Mouse (Mus musculus): ENCODE data around the gene Fam111a. TPM values are rescaled to one million over a fixed set of nuclear protein-coding genes. Genes with fewer than 3 reads are reported as not detected.

Fam111a gene
- polyA plus RNA-seq, 1 experiment: 61.9 TPM

DNA sequence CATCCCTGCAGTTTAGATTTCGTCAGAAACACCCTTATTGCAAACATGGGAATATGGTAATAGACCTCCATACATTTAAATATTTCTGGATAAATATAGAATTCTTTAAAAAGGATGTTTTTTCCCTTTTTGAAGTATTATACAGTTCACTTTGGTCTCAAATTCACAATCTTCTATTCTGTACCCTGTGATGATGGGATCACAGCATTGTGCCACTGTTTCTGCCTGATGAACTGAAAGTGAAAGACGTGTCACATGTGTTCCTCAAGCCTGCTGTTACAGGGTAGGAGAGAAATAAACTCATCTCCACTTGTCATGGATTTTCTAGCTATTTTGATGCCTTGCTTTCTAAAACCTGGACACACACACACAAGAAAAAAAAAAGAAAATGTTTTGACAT lies 25.3 kb downstream of the Fam111a start:
- Histone ChIP-seq H3K27ac (ENCODE audit: control insufficient read depth, insufficient read depth, low read depth, low read length, poor library complexity) (no peak overlapping the region), H3K4me1 (ENCODE audit: control insufficient read depth, insufficient read depth, low read length) (peaks cover 6% of the 10 kb centered on the region), H3K4me3 (replicated peaks; ENCODE audit: control insufficient read depth, low read depth, low read length) (no peak overlapping the region)
- TF ChIP-seq CTCF (IDR thresholded peaks at IDR 0.05; ENCODE audit: control insufficient read depth, insufficient read depth, low read length) (no peak), POLR2A (IDR thresholded peaks at IDR 0.05; ENCODE audit: borderline replicate concordance, control insufficient read depth, low read depth, low read length) (no peak)
- 22% methylated on average over 2 of the region's 2 CpGs for WGBS

DNA sequence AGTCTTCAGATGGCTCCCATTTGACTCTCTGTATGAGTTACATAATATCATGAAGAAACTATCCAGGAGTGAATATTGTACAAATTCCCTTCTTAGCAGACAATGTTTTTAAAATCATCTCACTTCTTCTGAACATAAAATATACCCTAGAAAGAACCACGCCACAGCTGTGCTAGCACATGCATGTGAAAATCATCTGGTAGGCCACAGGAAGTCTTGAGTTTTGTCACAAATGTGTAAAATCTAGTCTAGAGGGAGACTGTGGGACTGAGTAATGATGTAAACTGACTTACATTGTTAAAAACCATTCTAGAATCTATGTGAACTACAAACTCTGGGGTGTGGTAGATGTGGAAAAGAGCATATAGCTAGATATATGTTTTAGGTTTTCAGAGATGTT lies 26.1 kb downstream of the Fam111a start:
- H3K4me3 ChIP-seq (replicated peaks; ENCODE audit: control insufficient read depth, low read depth, low read length): no peak overlapping the region
- TF ChIP-seq POLR2A (IDR thresholded peaks at IDR 0.05; ENCODE audit: borderline replicate concordance, control insufficient read depth, low read depth, low read length) (no peak), CTCF (IDR thresholded peaks at IDR 0.05; ENCODE audit: control insufficient read depth, insufficient read depth, low read length) (no peak)
- H3K27ac ChIP-seq (ENCODE audit: control insufficient read depth, insufficient read depth, low read depth, low read length, poor library complexity): no peak overlapping the region
- H3K4me1 ChIP-seq (ENCODE audit: control insufficient read depth, insufficient read depth, low read length): peaks cover 8% of the 10 kb centered on the region
- WGBS: 40% methylated on average over 1 of the region's 1 CpGs

- H3K4me3 ChIP-seq (replicated peaks; ENCODE audit: control insufficient read depth, low read depth, low read length): peak overlapping the region; percentile 94
- WGBS: 59% methylated on average over 1 of the region's 1 CpGs
- H3K4me1 ChIP-seq (ENCODE audit: control insufficient read depth, insufficient read depth, low read length): peaks cover 8% of the 10 kb centered on the region
- peak overlapping the region; percentile 59; the same call in 1 of the 2 replicates for H3K27ac ChIP-seq (ENCODE audit: control insufficient read depth, insufficient read depth, low read depth, low read length, poor library complexity)
- TF ChIP-seq POLR2A (IDR thresholded peaks at IDR 0.05; ENCODE audit: borderline replicate concordance, control insufficient read depth, low read depth, low read length): no peak
- TF ChIP-seq CTCF (IDR thresholded peaks at IDR 0.05; ENCODE audit: control insufficient read depth, insufficient read depth, low read length): no peak
Observed at GRCm38 (mm10) chr19:12572614-12573265, 27.2 kb downstream of the Fam111a start.

- Histone ChIP-seq H3K4me1 (ENCODE audit: control insufficient read depth, insufficient read depth, low read length) (peaks cover 8% of the 10 kb centered on the region), H3K4me3 (replicated peaks; ENCODE audit: control insufficient read depth, low read depth, low read length) (peak overlapping the region; percentile 94), H3K27ac (ENCODE audit: control insufficient read depth, insufficient read depth, low read depth, low read length, poor library complexity) (peak overlapping the region; percentile 71)
- peak; percentile 45; the same call in 1 of the 2 replicates for TF ChIP-seq POLR2A (IDR thresholded peaks at IDR 0.05; ENCODE audit: borderline replicate concordance, control insufficient read depth, low read depth, low read length)
- TF ChIP-seq CTCF (IDR thresholded peaks at IDR 0.05; ENCODE audit: control insufficient read depth, insufficient read depth, low read length): no peak
- WGBS: 2% methylated on average over 14 of the region's 14 CpGs
Observed at GRCm38 (mm10) chr19:12573266-12574011, 27.9 kb downstream of the Fam111a start.

GRCm38 (mm10) chr19:12574012-12574407 lies 28.5 kb downstream of the Fam111a start:
- WGBS: 0% methylated on average over 5 of the region's 5 CpGs
- Histone ChIP-seq H3K27ac (ENCODE audit: control insufficient read depth, insufficient read depth, low read depth, low read length, poor library complexity) (peak overlapping the region; percentile 71), H3K4me3 (replicated peaks; ENCODE audit: control insufficient read depth, low read depth, low read length) (peak overlapping the region; percentile 94), H3K4me1 (ENCODE audit: control insufficient read depth, insufficient read depth, low read length) (peaks cover 8% of the 10 kb centered on the region)
- TF ChIP-seq CTCF (IDR thresholded peaks at IDR 0.05; ENCODE audit: control insufficient read depth, insufficient read depth, low read length) (no peak), POLR2A (IDR thresholded peaks at IDR 0.05; ENCODE audit: borderline replicate concordance, control insufficient read depth, low read depth, low read length) (no peak)

DNA sequence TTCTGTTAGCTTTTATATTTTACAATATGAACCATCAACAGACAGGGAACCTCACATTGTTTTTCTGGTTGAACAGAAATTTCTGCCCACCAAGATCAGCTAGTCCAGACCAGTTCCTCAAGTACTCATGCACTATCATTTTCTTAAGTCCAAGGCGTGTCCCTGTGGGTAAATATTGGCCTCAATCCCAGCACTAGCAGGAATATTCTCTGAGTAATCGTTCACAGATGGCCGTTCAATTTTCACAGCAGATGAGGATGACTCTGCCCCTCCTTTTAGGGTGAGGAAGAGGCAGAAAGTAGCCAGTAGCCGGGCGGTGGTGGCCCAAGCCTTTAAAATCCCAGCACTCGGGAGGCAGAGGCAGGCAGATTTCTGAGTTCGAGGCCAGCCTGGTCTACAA lies 29.6 kb downstream of the Fam111a start:
- Histone ChIP-seq H3K27ac (ENCODE audit: control insufficient read depth, insufficient read depth, low read depth, low read length, poor library complexity) (peak overlapping the region; percentile 55; the same call in 1 of the 2 replicates), H3K4me1 (ENCODE audit: control insufficient read depth, insufficient read depth, low read length) (peaks cover 8% of the 10 kb centered on the region), H3K4me3 (replicated peaks; ENCODE audit: control insufficient read depth, low read depth, low read length) (peak overlapping the region; percentile 29)
- no peak for TF ChIP-seq POLR2A (IDR thresholded peaks at IDR 0.05; ENCODE audit: borderline replicate concordance, control insufficient read depth, low read depth, low read length)
- TF ChIP-seq CTCF (IDR thresholded peaks at IDR 0.05; ENCODE audit: control insufficient read depth, insufficient read depth, low read length): no peak
- WGBS: 31% methylated on average over 7 of the region's 7 CpGs

- peak overlapping the region; percentile 34 for H3K4me3 ChIP-seq (replicated peaks; ENCODE audit: control insufficient read depth, low read depth, low read length)
- TF ChIP-seq POLR2A (IDR thresholded peaks at IDR 0.05; ENCODE audit: borderline replicate concordance, control insufficient read depth, low read depth, low read length) (no peak), CTCF (IDR thresholded peaks at IDR 0.05; ENCODE audit: control insufficient read depth, insufficient read depth, low read length) (no peak)
- H3K27ac ChIP-seq (ENCODE audit: control insufficient read depth, insufficient read depth, low read depth, low read length, poor library complexity): peak overlapping the region; percentile 55; the same call in 1 of the 2 replicates
- peaks cover 8% of the 10 kb centered on the region for H3K4me1 ChIP-seq (ENCODE audit: control insufficient read depth, insufficient read depth, low read length)
- WGBS: 42% methylated on average over 2 of the region's 2 CpGs
Observed at GRCm38 (mm10) chr19:12575514-12575913, 30.0 kb downstream of the Fam111a start.

DNA sequence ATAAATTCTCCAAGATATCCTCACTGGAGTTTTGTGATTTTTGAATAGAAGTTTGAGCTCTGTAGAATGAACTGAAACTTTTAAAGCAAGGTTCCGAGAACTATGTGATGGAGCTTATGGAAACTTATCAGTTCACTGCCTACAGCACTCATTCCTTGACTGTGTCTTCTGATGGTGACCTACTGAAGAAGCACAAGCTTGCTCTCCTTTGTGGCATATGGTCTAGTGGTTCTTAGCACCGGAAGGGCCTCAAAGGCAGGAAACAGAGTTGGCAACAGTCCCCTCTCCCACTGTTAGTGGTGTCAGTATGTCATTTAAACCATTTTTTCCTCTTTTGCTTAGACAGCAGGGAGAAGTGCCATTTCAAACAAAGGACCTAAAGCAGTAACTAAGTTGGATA lies 31.1 kb downstream of the Fam111a start:
- no peak overlapping the region for H3K4me3 ChIP-seq (replicated peaks; ENCODE audit: control insufficient read depth, low read depth, low read length)
- H3K27ac ChIP-seq (ENCODE audit: control insufficient read depth, insufficient read depth, low read depth, low read length, poor library complexity): no peak overlapping the region; the same call in 1 of the 2 replicates
- H3K4me1 ChIP-seq (ENCODE audit: control insufficient read depth, insufficient read depth, low read length): peaks cover 8% of the 10 kb centered on the region
- no peak for TF ChIP-seq CTCF (IDR thresholded peaks at IDR 0.05; ENCODE audit: control insufficient read depth, insufficient read depth, low read length)
- no peak for TF ChIP-seq POLR2A (IDR thresholded peaks at IDR 0.05; ENCODE audit: borderline replicate concordance, control insufficient read depth, low read depth, low read length)
- 24% methylated on average over 2 of the region's 2 CpGs for whole genome bisulfite sequencing
